Mouse (Mus musculus) ovary, postnatal 14 days (tissue): ENCODE data around the gene Hydin.
"Not testable (repeated sequence)": the region's sequence is repeated elsewhere in the genome, so short reads cannot be mapped to it uniquely, and the experiment has no call there.

Source experiments
- DNase-seq: peaks from one replicate; pipeline ENCODE4 v3.0.0; 2022; ENCODE audit warnings: low spot score

The Hydin gene

DNA sequence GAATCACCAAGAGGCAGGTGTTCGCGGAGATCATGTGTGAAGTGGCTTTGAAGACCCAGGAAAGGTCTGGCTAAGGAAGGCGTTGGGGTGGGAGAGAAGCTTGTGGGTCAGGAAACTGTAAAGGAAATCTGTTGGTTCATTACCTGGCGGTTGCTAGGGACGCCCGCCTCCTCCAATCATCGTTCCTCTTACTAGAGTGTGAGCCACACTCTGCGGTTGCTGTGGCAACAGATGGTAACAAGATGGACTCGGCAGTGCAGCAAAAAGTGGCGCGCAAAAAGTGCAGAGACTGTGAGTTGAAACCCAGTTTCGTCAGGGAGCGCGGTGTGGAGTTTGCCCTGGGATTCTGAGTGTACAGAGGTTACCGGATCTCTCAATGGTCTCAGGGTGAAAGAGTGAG lies at the start of gene Hydin:
Hydin (plus strand) TSS at position 237 of the 400 bp plus-strand sequence.
- DNase-seq: peak; percentile 74

DNA sequence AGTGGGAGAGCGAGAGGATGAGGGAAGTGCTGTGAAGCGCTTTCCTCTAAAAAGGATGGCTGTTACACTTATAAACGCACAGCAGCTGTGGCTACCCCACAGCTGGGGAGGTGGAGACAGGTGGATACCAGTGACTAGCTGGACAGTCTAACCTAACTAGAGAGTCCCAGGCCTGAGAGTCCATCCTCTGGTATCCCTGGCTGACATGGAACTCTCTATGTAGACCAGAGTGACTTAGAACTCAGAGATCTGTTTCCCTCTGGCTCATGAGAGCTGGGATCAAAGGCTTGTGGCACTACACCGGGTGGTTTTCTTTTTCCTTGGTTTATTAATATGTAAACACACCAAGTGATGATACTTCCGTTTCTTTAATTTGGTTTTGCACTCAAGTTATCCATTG lies 49.6 kb upstream of the Hydin start:
- DNase-seq: no peak

DNA sequence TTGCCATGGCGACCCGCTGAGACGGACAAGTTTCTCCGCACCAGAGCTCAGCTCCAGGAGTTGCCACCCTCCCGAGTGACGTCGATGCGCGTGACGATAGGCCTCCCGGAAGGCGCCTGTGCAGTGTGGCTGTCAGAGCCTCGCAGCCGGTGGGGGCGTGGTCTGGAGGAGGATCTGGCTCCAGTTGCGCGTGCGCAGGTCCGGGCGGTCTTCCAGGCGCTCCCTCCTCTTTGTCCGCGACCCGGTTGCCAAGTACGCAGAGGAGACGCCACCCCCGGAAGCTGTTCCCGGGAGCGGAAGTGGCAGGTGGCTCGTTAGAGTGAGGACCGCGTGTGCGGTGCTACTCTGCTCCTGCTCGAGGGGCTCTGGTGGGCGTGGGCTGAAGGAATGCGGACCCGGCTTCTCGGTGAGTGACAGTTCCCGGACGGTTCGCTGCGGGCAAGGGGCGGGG lies 49.1 kb upstream of the Hydin start:
- DNase-seq: peak; percentile 99

DNA sequence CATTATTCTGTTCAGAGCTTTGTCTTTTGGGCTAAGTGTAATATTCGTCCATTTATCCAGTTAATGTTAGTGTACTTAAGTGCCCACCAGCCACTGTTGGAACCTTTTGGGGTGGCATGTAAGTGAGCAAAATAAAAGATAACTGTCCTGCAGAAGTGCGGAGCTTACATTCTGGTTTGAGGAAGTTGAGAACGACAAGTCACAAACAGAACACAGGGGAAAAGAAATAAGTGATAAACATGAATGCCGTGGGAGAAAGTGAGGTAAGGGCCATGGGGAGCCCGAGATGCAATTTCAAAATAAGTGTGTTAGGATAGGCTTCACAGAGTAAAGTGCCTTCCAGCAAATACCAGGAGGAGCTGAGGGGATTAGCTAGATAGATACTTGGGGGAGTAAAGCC lies 48.3 kb upstream of the Hydin start:
- DNase-seq: no peak

DNA sequence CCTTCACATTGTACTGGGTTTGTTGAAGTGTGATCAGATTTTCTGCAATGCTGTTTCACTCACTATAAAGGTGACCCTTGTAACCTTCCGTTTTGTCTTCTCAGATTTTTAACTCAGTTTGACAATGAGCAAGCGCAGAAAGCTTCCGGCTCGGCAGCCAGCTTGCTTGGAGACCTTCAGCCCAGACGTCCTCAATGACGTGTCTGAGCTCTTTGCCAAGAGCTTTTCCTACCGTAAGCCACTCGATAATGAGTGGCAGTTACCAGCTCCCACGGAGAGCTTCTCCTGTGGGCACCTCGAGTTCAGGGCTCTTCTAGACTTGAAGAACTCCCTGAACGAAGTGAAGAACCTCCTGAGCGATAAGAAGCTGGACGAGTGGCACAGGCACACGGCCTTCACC lies 45.8 kb upstream of the Hydin start:
- no peak for DNase-seq

DNA sequence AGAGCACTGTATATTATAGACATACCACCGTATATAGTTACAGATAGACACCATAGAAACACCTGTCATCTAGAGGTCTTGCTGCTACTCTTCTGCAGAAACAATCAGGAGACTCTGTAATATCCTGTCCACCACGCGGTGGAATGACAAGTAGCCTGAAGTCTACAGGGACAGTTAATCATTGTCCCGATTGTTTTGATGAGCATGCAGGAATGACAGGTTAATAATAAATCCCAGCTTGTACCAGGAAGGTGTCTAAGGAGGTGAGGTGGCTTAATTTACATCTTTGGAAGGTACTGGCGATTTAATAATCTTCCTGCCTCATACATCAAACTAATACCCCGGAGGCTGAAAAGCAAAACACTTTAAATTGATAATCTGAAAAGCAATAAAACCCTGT lies 36.0 kb upstream of the Hydin start:
- DNase-seq: no peak

DNA sequence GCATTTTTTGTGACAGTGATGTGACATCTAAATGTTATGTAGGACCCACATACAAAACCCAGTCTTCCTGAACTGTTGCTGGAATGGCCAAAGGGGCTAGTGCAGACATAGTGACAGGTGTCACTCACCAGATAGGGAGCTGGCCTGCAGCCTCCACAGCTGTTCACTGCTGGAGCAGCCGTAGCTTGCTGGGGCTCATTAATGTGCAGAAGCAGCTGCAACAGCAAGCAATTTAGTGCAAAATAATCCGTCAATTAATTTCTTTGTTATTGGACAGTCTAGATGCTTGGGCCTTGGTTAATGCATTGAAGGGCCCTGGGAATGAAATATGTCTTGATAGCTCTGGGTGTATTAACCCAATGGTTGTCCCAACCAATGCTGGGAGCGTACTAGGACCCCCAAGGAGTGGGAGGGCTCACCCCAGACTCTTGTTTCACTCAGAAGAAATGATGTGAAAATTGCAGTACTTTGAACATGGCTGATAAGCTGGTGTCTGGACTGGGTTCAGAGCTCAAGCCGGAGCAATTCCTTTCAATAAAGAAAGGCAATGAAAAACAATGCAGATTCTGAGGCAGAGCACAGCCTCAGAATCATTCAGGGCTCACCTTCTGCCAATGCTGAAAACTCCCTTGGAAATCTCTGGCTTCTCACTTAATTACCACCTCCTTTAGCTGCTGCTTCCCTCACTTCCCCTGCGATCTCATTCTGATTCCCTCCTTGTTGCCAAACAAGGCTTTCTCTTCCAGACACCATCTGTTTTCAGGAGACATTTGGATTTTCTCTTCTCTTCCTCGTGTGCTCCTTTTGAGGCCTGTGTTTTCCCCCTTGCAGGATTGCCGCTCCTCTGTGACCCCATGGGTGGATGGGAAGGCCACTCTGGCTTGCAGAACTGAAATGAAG lies 24.2 kb upstream of the Hydin start:
- no peak for DNase-seq

DNA sequence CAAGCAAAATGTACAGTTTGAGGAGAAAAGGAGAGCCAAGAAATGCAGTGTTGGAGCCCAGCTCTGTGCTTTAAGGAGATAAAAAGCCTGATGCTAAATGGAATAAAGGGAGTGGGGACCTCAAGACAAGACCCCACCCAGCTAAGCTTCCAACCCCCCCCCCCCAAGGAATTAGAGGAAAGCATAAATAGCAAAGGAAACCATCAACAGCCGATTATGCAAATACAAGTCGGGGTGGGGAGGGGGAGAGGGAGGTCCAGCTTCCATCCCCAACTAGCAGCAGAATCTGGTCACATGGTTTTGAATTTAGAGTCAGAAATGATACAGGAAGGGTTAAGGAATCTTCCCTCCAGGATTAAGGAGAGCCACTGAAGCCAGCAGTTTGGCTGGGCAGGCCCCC lies 22.2 kb upstream of the Hydin start:
- no peak for DNase-seq

DNA sequence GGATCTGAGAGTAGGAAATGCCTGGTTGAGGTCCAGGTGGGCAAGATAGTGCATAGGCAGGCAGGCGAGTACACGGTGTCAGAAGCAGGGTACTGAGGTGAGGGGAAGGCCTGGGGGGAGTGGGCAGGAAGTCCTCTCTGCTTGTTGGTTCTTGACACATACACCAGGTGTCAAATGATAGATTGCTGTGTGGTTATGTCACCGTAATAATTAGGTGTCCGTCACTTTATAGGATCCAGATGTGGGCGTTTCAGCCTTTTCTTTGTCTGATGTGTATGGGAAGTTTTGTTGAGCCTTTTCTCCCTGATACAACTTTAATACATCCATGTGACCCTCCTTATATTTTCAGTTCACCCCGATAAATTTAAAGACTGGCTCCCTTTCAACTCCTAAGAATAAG lies 19.5 kb upstream of the Hydin start:
- no peak for DNase-seq

DNA sequence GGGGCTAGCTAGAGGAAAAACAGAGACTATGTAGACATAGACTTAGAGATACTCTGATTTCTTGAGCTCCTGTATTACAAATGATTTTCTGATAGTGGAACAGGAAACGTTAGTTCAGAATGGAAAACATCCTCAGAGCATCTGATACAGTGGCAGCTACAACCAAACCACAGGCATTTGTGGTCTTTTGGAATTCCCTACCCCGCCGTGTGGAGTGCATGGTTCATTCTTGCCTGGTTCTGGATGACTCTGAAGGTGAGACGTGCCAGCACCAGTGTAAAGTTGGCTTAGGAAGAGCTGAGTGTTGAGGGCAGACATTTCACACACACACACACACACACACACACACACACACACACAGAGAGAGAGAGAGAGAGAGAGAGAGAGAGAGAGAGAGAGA lies 12.8 kb upstream of the Hydin start:
- no peak for DNase-seq

DNA sequence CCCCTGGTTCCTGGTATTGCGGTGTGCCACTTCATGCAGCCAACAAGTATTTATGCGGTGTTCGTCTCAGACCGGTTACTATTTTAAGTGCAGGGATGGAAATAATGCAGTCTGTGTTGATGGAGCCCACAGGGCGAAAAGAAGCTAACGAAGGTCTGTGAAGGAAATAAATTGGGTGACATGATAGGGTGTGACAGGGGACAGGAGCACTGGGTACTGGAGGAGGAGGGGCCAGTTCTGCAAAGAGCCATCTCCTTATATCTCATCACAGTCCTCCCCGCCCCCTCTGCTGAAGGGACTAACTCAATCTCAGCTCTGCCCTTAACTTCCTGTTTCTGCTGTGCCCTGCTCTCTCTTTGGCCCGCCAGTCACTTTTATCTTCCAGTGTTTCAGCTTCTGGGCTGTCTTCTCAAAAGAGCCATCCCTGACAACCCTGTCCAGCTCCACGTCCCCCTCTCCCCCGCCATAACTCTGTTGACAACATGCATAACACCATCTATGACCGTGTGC lies 926 bp upstream of the Hydin start:
- DNase-seq: no peak

DNA sequence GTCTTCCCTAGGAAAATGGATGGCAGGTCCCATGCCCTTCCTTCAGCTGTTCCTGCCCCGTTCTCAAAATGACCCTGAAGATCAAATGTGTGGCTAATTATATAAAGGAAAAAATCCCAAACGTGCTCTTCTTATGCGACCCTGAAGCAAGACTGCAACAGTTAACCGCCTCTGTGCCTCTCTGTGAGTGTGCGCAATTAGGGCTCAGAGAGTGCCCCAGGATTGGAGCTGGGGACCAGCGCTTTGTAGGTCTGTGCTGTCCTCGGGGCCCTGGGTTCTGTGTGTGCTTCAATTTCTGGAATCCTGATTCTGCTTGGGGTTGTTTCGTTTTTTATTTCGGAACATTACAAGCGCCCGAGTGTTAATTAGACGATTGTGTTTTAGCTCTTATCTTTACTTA lies 491 bp downstream of the Hydin start:
- DNase-seq: no peak

DNA sequence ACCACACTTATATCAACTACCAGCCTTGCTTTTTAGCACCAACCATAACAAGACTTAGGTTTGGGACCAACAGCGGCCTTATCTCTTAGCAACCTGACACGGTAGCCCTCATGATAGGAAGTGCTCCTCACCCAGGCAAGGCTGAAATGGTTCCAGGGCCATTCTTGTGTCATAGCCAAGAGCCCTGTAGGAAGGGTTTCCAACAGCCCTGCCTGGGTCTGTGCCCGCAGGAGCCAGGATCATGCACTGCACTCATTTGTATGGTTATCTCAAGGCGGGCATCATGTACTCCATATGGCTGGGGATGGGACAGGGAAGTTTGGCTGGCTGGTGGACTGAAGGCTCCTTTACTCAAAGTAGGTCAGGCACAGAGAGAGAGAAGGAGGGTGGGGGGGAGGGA lies 3.9 kb downstream of the Hydin start:
- no peak for DNase-seq

DNA sequence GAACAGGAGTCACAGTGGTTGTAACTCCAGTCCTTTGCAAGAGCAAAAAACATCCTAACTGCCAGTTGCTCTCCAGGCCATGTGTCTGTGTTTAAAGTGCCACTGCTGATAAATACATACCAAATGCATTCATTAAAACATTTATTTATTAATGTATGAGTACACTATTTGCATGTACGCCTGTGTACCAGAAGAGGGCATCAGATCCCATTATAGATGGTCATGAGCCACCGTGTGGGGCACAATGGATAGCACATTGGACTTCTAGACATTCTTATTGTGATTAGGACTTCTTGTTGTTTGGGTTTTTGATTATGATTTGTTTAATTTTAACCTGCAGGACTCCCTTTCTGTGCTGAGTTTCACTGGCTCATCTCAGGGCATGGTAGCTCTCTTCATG lies 6.6 kb downstream of the Hydin start:
- no peak for DNase-seq

DNA sequence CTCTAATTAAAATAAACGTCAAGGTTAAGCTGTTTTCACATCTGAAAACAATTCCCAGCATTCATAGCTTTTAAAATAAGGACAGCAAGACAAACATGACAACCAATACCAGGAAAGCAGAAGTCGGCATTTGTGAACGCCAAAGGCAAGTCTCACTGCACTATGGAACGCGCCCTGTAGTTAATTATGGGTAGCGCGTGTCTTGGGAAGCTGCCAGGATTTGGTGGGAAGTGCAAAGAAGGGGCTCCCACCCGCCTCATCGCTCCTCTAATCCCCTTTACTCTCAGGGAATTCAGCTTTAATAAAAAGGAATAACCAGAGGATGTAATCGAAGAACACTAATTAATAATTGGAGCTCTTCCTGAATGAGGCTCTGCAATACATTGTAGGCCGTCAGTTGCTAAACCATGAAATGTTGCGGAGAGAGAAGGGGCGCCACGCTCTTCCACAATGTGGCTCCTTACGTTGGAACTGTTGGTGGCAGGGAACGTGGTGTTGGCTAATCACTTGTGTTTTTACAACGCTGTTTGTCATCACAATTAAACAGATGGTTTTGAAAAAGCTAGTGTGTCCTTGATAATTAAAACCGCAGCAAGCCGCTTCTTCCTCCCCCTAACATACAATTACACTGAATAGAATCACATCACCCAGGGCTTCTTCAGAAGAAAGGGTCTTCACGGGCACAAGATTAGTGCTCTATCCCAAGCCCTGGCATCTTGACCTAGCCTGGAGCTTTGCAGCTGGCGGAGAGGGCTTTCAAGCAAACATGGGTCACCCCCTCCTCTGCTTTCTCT lies 8.9 kb downstream of the Hydin start:
- DNase-seq: no peak

DNA sequence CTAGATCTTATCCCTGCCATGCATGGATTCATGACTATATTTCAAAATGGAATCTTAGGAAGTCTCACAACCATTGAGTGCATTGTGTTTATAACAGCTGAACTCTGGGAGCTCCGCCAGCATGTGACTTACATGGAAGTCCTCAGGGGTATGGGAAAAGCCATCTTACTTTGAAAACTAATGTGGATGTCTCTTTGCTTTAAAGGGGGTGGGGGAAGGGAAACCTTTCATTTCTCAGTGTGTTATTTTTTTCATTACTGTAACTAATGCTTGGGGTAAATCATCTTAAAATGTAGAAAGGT lies 9.4 kb downstream of the Hydin start:
- no peak for DNase-seq

DNA sequence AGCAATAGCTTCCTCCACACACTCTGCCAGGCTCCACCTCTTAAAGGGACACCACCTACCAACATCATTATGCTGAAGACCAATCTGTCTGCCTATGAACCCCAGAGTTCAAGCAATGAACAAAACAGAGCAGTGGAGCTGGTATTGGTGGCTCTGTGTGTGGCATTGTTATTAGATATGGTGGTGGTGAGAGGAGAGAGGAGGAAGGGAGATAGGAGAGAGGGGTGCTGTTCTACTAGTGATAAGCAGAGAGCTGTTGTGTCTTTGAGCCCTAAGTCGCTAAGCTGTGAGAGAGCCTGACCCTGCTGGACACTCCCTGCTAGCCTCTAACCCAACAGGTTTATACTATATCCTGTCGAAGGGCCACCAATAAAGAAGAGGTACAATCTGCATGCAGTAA lies 45.9 kb downstream of the Hydin start:
- no peak for DNase-seq

DNA sequence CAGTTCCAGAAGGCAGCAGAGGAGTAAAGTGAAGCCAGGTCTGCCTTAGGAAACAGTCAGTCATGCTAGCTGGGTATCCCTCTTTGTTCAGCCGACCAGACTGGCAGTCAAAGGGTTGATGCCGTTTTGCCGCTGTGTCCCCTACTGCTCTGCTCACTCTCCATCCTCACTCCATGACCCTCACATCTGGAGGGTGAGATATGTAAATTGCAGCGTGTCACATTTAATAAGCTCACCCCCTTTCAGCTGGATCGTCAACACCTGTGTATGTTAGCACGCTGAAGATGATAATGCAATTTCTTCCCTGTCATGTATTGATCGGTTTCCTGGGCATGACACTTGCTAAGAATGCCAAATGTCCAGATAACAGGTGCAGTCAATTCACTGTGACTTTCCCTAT lies 49.0 kb downstream of the Hydin start:
- no peak for DNase-seq

DNA sequence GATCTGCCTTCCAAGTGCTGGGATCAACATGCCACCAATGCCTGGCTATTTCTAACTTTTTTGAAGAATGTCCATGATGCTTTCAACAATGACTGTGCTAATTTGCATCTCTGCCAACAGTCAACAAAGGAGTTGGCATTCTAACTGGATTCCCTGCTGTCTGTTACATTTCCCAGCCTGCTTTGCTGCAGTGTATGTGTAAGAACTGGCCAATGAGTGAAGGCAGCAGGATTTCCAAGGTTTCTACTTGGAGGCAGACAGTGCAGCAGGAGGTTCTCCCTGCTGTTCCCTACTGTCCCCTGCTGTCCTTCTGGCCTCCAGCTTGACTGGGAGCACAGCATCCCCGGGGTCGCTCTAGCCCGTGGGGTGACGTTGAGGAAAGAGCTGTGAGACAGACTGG lies 52.8 kb downstream of the Hydin start:
- DNase-seq: no peak

DNA sequence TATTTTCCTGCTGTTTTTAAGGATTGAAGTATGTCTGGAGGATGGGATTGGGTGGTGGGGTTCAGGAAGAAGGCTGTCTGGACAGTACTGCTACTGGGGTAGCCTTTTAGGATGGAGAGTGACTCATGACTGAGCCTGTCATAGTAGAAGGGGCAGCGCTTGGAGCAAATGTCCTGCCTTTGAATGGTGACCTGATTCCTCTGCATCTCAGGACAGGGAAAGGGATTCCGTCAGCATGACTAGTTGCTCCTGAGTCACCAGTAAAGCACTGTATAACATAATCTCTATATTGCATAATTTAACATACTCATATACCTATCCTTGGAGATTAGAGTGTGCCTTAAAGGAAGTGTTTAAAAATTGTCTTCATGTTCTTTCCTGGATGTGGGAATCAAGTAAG lies 54.7 kb downstream of the Hydin start:
- DNase-seq: no peak

DNA sequence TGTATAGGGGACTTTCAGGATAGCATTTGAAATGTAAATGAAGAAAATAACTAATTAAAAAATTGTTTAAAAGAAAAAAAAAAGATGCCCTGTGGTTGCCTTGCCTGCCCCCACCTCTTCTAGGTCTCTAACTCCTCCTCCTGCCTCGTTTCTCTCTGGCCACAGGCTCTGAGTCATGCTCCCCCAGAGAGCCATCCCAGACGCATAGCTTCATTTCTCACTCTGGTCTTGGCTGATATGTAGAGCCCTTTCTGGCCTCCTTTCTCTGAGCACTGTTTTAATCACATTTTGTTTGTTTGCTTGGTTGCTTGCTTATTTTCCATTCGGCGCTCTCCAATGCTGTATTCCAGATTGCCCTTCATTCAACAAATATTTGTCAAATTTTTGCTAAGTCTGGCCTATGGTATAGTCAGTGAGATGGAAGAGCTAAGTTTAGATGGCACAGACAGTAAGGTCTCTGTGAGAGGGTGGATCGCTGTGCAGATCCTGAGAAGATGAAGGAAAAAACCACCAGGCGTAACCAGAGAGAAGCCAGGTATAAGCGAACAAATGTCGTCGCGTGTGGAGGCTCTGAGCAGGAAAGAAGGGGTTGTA lies 57.3 kb downstream of the Hydin start:
- no peak for DNase-seq

DNA sequence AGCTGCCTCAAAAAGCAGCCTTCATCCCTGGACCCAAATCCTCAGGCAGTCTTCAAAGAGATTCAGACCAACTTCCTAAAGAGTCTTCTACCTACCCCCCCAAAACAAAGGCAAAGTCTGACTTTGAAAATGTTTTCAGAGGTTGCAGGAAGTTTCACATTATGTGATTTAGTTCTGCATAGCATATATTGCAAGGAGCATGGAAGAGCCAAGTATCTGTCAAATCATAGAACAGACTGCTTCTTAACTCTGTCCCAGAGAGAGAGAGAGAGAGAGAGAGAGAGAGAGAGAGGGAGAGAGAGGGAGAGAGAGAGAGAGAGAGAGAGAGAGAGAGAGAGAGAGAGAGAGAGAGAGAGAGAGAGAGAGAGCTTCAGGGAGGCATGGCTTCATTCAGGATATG lies 60.3 kb downstream of the Hydin start:
- DNase-seq: not testable (repeated sequence)

DNA sequence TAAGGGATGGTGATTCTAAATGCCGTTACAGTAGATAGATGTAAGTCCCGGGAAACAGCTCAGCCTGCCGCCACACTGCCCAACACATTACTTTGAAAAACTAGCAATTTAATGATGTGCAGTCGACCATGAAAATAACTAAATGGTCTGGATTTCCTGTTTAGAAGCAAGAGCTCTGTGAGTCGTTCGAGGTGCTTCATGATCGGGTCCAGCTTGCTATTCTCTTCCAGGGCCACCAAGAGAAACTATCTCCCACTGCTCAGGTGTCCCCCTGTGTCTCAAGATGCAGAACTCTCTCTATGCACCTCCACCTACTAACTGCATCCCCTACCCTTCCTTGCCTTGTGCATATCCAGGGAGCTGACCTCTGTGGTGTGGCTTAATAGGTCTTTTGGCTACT lies 66.6 kb downstream of the Hydin start:
- DNase-seq: no peak
